Mouse (Mus musculus): ENCODE data around the gene Cabcoco1.

DNA sequence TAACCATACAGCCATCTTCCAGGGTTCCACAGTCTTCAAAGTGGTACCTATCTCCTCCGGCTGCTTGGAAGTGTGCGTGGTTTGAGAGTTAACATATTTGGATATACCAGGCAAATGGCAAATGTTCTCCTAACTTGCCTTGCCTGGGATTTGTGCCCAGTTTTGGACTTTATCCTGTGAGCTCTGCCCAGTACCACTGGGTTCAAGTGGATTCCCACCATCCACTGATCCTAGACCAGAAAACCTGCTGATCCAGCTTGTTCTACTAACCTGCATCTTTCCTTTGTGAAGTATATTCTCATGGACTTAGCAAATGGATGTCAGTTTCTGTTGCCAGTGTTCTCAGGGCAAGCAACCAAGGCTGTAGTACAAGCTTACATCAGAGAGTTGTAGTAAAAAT, 46.5 kb downstream of the Cabcoco1 start:
- TF ChIP-seq CTCF (IDR thresholded peaks at IDR 0.05; ENCODE audit: low read depth, low read length) (no peak), POLR2A (IDR thresholded peaks at IDR 0.05; ENCODE audit: extremely low read depth, insufficient read depth, low read length) (no peak)

Measured in liver, adult 2 months (tissue).